Mouse (Mus musculus) cerebellum, adult 2 months (tissue): ENCODE measurements at regions not wholly inside any gene's neighbourhood (a gene's known extent, or its start where the extent isn't known, plus 50 kb on each side); places are given as distances from the start of the nearest gene placed in this dataset.

Experiments used
- DNase-seq, 2 experiments: peaks; one replicate each; pipeline ENCODE4 v3.0.0; 2021
- H3K27ac ChIP-seq: fragments of 200-500 bp; 2 replicates; pipeline ENCODE4 v1.5.1; 2012; ENCODE audit warnings: low read length, control low read depth, inconsistent platforms; ENCODE audit not compliant: insufficient read depth
- H3K27me3 ChIP-seq: fragments of 200-500 bp; 2 replicates; pipeline ENCODE4 v1.6.1; 2012; ENCODE audit warnings: inconsistent platforms, mild to moderate bottlenecking, low read length, moderate library complexity; ENCODE audit not compliant: control insufficient read depth, insufficient read depth
- H3K4me1 ChIP-seq: fragments of 200-500 bp; 2 replicates; pipeline ENCODE4 v1.6.1; 2011; ENCODE audit warnings: low read length; ENCODE audit not compliant: control insufficient read depth, insufficient read depth
- H3K4me3 ChIP-seq: fragments of 200-500 bp; replicated peaks from 2 replicates; pipeline ENCODE3; 2011; ENCODE audit warnings: mild to moderate bottlenecking, low read depth, low read length, control low read depth; ENCODE audit not compliant: insufficient read depth
- CTCF ChIP-seq: fragments of 200-500 bp; IDR thresholded peaks from 2 replicates; pipeline ENCODE4 v1.5.1; 2011; ENCODE audit warnings: low read depth, mild to moderate bottlenecking, control low read depth, low read length, moderate library complexity, borderline replicate concordance; ENCODE audit not compliant: insufficient read depth
- POLR2A ChIP-seq: fragments of 200-500 bp; IDR thresholded peaks from 2 replicates; pipeline ENCODE4 v1.6.1; 2011; ENCODE audit warnings: low read length, control low read depth, borderline replicate concordance; ENCODE audit not compliant: insufficient read depth
- WGBS: fragments of 180-500 bp; shearing (Covaris S2); methylation state at CpG from one replicate; pipeline ENCODE4 v1.1.7; 2018; 5-methylcytosine and 5-hydroxymethylcytosine counted together

GRCm38 (mm10) chr3:41194311-41195112 is 111.7 kb upstream of the Pgrmc2 start:
- WGBS, result 67% methylated on average over 9 of the region's 9 CpGs
- Histone ChIP-seq H3K27me3 (no peaks in the 10 kb centered on the region; the same call in 1 of the 2 replicates), H3K4me3 (no peak overlapping the region), H3K27ac (no peak overlapping the region), H3K4me1 (peaks cover 23% of the 10 kb centered on the region)
- TF ChIP-seq CTCF, result no peak
- DNase-seq, result peak; percentile 19 to 21

DNA sequence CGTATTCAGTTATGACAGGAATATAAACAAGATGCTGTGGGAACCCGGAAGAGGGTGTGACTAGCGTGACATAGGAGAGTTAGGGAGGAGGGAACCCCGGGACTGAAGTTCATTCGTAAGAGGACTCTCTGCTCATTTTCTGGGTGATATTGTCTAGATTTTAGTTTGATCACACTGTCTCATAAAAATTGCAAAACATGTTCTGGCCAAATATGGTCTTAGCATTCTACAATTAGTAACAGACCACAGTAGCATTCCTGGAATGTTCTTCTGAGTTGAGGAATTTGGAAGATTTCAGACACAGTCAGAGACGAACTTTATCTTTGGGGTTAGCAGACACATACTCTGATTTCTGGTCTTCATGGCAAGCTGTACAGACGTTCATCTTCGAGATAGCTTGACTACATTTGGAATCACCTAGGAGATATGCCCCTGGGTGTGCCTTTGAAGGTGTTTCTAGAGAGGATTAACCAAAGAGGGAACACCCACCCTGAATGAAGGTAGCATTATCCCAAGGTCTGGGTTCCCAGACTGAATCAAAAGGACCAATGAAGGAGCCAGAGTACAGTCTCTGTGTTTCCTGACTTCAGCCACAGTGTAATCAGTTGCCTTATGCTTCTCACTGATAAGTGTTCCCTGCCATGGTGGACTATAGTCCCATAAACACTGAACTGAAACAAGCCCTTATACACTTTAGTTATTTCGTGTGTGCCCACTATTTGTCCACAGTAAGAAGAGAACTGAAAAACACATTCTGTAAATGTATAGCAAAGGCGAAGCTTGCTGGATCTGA is 102.7 kb upstream of the Pgrmc2 start:
- no peaks in the 10 kb centered on the region; the same call in 1 of the 2 replicates for H3K27me3 ChIP-seq
- 90% methylated on average over 10 of the region's 10 CpGs for WGBS
- no peak for DNase-seq
- no peaks in the 10 kb centered on the region for H3K4me1 ChIP-seq
- no peak overlapping the region for H3K27ac ChIP-seq
- no peak for TF ChIP-seq POLR2A
- no peak for TF ChIP-seq CTCF
- no peak overlapping the region for H3K4me3 ChIP-seq

- H3K27me3 ChIP-seq, result no peaks in the 10 kb centered on the region; the same call in 1 of the 2 replicates
- WGBS, result 86% methylated on average over 7 of the region's 7 CpGs
- no peak for DNase-seq
- no peak overlapping the region for H3K4me3 ChIP-seq
- TF ChIP-seq CTCF (no peak), POLR2A (no peak)
- no peaks in the 10 kb centered on the region for H3K4me1 ChIP-seq
- no peak overlapping the region for H3K27ac ChIP-seq
These were observed 101.5 kb upstream of the Pgrmc2 start for GRCm38 (mm10) chr3:41184375-41184774.

DNA sequence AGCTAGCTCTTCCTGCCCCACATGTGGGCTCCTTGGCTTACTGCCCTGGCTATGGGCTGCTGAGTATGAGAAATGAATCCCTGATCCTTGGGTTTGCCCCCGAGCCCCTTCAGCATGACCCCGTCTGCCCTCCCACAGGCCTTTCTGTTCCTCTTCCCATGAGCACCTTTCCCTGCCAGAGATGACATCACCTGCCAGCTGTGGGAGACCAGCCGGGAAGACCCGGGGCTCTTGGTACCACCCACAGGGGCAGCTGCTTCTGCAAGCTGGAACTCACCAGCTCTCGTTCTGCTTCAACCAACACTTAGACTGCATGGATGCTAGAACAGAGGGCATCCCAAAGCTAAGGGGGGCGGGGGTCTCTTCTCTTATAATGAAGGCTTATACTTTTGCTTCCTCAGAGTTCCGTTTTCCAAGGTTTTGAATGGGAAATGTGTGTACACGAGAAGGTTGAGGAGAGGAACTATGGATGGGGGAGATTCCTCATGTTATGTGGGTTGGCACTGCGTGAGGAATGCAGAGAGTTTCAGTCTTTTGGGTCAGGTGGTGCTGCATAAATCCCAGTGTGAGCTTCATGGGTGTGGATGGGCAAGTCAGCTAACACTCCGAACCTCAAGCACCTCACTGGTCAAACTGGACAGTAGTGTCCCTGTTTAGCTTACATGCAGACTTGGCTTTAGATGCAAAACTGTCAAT is 100.2 kb upstream of the Pgrmc2 start:
- Histone ChIP-seq H3K4me3 (no peak overlapping the region), H3K27me3 (no peaks in the 10 kb centered on the region; the same call in 1 of the 2 replicates), H3K27ac (no peak overlapping the region), H3K4me1 (no peaks in the 10 kb centered on the region)
- 46% methylated on average over 10 of the region's 10 CpGs for WGBS
- TF ChIP-seq CTCF (no peak), POLR2A (no peak)
- no peak for DNase-seq

- Histone ChIP-seq H3K27ac (no peak overlapping the region), H3K27me3 (no peaks in the 10 kb centered on the region; the same call in 1 of the 2 replicates), H3K4me1 (no peaks in the 10 kb centered on the region), H3K4me3 (no peak overlapping the region)
- DNase-seq, result peak; percentile 77 to 88
- TF ChIP-seq CTCF (peak; percentile 82), POLR2A (no peak)
- 48% methylated on average over 15 of the region's 15 CpGs for WGBS
These were observed 99.4 kb upstream of the Pgrmc2 start for GRCm38 (mm10) chr3:41182036-41182899.

- 87% methylated on average over 11 of the region's 11 CpGs for WGBS
- Histone ChIP-seq H3K27ac (no peak overlapping the region), H3K4me1 (no peaks in the 10 kb centered on the region), H3K27me3 (no peaks in the 10 kb centered on the region; the same call in 1 of the 2 replicates), H3K4me3 (no peak overlapping the region)
- DNase-seq, result no peak
- TF ChIP-seq POLR2A (no peak), CTCF (no peak)
These were observed 98.6 kb upstream of the Pgrmc2 start for GRCm38 (mm10) chr3:41181438-41181837.

DNA sequence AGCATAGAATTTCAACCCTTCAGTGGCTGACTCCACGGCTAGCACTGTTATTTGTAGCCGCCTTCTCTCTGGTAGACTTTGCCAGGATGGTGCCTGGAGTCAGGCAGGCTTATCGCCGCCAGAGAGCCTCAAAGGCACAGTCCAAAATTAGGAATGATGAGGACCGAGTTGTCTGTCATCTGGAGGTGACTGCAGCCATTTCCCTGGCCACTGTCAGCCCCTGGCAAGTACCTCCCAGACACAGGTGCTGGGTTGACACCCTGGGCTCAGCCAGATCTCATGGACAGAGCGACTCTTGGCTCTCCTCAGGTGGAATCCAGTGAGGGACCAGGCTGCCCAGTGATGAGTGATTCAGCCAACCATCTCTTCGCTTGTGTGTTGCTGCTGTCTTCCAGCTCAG is 98.1 kb upstream of the Pgrmc2 start:
- Histone ChIP-seq H3K27me3 (no peaks in the 10 kb centered on the region; the same call in 1 of the 2 replicates), H3K4me1 (no peaks in the 10 kb centered on the region), H3K27ac (no peak overlapping the region), H3K4me3 (no peak overlapping the region)
- no peak for TF ChIP-seq POLR2A
- no peak for TF ChIP-seq CTCF
- WGBS, result 37% methylated on average over 7 of the region's 7 CpGs
- no peak for DNase-seq
